Mouse (Mus musculus) cerebellum, adult 2 months (tissue): ENCODE data around the gene Slc22a2.

Source experiments
- CTCF ChIP-seq: fragments of 200-500 bp; IDR thresholded peaks from 2 replicates; pipeline ENCODE4 v1.5.1; 2011; ENCODE audit warnings: low read depth, mild to moderate bottlenecking, control low read depth, low read length, moderate library complexity, borderline replicate concordance; ENCODE audit not compliant: insufficient read depth
- POLR2A ChIP-seq: fragments of 200-500 bp; IDR thresholded peaks from 2 replicates; pipeline ENCODE4 v1.6.1; 2011; ENCODE audit warnings: low read length, control low read depth, borderline replicate concordance; ENCODE audit not compliant: insufficient read depth

GRCm38 (mm10) chr17:12634814-12635213 lies 50.9 kb downstream of the Slc22a2 start:
- TF ChIP-seq POLR2A = no peak
- TF ChIP-seq CTCF = no peak
